Mouse (Mus musculus): Measurements from ENCODE around the gene Mapre3. TPM values are rescaled to one million over a fixed set of nuclear protein-coding genes. Genes with fewer than 3 reads are reported as not detected.
A peak's percentile ranks its signal among the peaks of the same experiment; 100 is the strongest.

Mapre3 gene
- polyA plus RNA-seq, 1 experiment from 2014 or later: 157 TPM

DNA sequence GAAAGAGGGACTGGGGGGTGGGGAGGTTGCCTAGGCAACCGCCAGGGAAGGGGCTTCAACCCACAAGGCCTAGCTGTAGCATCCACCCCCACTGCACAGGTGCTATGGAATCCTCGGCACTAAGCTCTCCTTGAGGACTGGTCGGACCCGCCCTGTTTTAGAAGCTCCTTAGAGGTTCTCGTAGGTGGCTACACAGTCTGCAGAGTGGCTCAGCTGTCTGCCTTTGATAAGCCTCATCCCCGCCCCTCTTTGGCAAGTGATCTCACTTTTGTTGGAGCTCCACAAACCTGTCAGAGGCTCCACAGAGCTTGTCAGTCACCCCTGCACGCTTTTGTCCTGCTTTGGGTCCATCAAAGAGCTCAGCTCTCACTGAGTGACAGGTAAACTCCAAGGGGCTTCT lies 17.0 kb upstream of the Mapre3 start:
- no peak overlapping the region for H3K4me3 ChIP-seq
- H3K27ac ChIP-seq (replicated peaks): no peak overlapping the region
- peaks cover 5% of the 10 kb centered on the region; the same call in 1 of the 2 replicates for H3K4me1 ChIP-seq (replicated peaks)
- H3K9me3 ChIP-seq: no peaks in the 10 kb centered on the region
- no peaks in the 10 kb centered on the region for H3K27me3 ChIP-seq
- H3K4me2 ChIP-seq: no peak overlapping the region
- H3K36me3 ChIP-seq: peaks cover 51% of the 10 kb centered on the region
- WGBS: 65% methylated on average over 7 of the region's 7 CpGs
- ATAC-seq (ENCODE audit: low FRiP score, low read depth): no peak; the same call in 1 of the 2 replicates
- H3K9ac ChIP-seq: peak overlapping the region; percentile 18; the same call in 1 of the 2 replicates

DNA sequence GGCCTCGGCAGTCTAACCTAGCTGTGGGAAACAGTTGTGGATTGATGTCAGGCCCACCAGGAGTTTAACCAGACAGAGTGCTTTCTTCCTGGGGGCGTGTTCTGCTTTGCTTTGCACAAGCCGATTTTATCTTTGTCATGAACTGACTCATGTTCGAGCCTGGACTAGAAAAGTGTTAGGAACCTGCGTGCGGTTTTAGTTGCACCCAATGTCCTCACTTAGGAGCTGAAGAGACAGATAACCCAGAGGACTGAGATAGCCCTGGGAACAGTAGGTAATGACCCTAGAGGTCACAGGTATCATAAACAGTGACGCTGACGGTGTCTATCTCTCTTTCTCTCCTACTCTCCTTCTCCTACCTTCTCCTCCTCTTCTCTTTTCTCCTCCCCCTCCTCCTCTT lies 16.5 kb upstream of the Mapre3 start:
- Histone ChIP-seq H3K27ac (replicated peaks) (no peak overlapping the region), H3K27me3 (no peaks in the 10 kb centered on the region), H3K4me3 (no peak overlapping the region), H3K4me1 (replicated peaks) (peaks cover 5% of the 10 kb centered on the region; the same call in 1 of the 2 replicates), H3K36me3 (peaks cover 48% of the 10 kb centered on the region), H3K4me2 (no peak overlapping the region), H3K9me3 (no peaks in the 10 kb centered on the region), H3K9ac (no peak overlapping the region)
- 82% methylated on average over 8 of the region's 8 CpGs for WGBS
- ATAC-seq (ENCODE audit: low FRiP score, low read depth): no peak

DNA sequence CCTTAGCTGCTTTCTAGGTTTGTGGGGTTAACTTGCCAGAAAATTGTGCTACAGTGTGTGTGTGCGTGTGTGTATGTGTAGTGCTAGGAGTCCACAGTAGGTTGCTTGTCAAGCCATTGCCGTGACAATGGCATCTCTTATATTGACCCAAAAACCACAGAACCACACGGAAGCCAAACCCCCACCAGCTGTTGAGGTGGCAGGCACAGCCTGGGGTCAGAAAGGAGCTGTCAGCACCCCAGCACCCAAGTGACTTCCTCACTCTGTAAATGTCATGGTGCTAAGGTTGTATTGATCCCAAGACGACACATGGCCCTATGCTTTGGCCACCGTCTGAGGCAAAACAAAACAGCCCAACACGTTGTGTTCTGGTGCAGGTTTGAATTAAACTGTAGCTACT lies 15.5 kb upstream of the Mapre3 start:
- WGBS: 80% methylated on average over 6 of the region's 6 CpGs
- Histone ChIP-seq H3K9me3 (no peaks in the 10 kb centered on the region), H3K4me1 (replicated peaks) (peaks cover 5% of the 10 kb centered on the region; the same call in 1 of the 2 replicates), H3K36me3 (peaks cover 38% of the 10 kb centered on the region), H3K27ac (replicated peaks) (no peak overlapping the region), H3K4me2 (no peak overlapping the region), H3K9ac (no peak overlapping the region), H3K4me3 (no peak overlapping the region), H3K27me3 (no peaks in the 10 kb centered on the region)
- no peak for ATAC-seq (ENCODE audit: low FRiP score, low read depth)

DNA sequence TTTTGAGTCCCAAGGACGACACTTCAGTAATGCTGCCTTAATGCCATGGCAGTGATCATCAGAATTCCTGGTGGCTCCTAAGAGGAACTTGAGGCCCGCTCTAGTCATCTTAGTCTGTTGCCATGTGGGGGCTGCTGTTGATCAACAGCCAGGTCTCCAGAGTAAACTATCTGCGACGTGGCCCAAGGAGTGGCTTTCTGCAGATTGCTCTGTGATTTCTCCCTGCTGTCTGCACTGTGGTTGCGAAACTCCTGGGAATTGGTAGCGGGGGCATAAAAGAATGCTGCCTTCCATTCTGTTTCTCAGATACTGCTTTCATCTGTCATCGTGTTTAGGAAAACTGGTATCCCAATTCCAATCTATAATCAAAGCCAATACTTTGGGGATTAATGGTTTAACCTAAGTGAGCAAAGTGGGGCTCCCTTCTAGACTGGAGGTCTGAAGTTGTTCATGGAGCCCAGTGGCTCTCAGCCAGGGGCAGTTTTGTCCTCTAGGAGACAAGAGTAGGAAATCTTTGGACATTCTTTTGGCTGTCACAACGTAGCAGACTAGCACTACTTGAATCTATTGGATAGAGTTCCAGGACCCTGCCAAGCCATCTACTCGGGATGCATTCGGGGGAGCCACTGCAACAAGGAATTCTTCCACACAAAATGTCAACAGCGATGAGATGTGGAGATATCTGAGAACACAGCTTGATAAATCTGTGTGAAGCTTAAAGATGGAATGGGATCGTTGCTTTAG lies 11.5 kb upstream of the Mapre3 start:
- Histone ChIP-seq H3K4me1 (replicated peaks) (no peaks in the 10 kb centered on the region), H3K27ac (replicated peaks) (no peak overlapping the region), H3K9ac (no peak overlapping the region), H3K4me2 (no peak overlapping the region), H3K9me3 (no peaks in the 10 kb centered on the region), H3K36me3 (peaks cover 13% of the 10 kb centered on the region; the same call in 1 of the 2 replicates), H3K27me3 (no peaks in the 10 kb centered on the region), H3K4me3 (no peak overlapping the region)
- no peak for ATAC-seq (ENCODE audit: low FRiP score, low read depth)
- 79% methylated on average over 12 of the region's 12 CpGs for WGBS

DNA sequence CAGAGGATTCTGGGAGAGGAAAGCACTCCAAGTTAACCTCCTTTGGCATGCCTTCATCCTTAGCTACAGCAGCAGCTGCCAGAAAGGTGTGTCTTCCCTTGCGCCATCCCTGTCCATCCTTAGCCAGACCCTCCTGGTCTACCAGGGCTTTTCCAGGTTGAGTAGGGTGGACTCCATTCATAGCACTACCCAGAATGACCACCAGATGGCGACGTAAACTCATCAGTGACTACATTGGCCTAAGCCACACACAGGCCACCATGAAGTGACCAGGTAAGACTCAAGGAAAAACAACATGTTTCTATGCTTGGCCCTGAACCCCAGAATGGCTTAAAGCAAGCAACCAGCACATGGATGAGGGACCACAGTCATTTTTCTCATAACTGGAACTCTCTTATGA lies 8.3 kb upstream of the Mapre3 start:
- Histone ChIP-seq H3K4me3 (no peak overlapping the region), H3K4me1 (replicated peaks) (no peaks in the 10 kb centered on the region), H3K27me3 (no peaks in the 10 kb centered on the region), H3K4me2 (no peak overlapping the region), H3K27ac (replicated peaks) (no peak overlapping the region), H3K36me3 (no peaks in the 10 kb centered on the region), H3K9me3 (no peaks in the 10 kb centered on the region), H3K9ac (no peak overlapping the region)
- ATAC-seq (ENCODE audit: low FRiP score, low read depth): peak; percentile 84
- 7% methylated on average over 3 of the region's 3 CpGs for WGBS

DNA sequence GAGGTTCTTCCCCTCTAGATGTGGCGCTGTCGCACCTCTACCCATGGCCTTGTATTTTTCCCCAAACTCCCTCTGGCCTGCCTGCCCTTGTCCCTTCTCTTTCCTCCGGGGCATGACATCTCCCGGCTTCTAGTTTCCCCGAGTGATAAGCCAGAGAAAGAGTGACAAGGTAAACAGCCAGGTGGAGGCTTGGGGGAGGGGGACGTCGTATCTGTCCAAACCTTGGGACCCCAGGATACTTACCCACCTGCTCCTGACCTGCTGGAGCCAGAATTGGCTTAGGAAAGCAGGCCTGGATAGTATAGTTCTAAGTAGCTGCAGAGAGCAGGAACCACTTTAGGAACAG lies 652 bp downstream of the Mapre3 start:
- H3K27ac ChIP-seq (replicated peaks): peak overlapping the region; percentile 94
- H3K4me2 ChIP-seq: peak overlapping the region; percentile 69
- H3K4me3 ChIP-seq: peak overlapping the region; percentile 79
- 0 out of 2 replicates have a peak, but pooled peaks have one; percentile 10 for ATAC-seq (ENCODE audit: low FRiP score, low read depth)
- H3K9ac ChIP-seq: peak overlapping the region; percentile 90
- no peaks in the 10 kb centered on the region for H3K27me3 ChIP-seq
- no peaks in the 10 kb centered on the region for H3K9me3 ChIP-seq
- H3K36me3 ChIP-seq: no peaks in the 10 kb centered on the region
- 3% methylated on average over 7 of the region's 7 CpGs for WGBS
- peaks cover 41% of the 10 kb centered on the region for H3K4me1 ChIP-seq (replicated peaks)

DNA sequence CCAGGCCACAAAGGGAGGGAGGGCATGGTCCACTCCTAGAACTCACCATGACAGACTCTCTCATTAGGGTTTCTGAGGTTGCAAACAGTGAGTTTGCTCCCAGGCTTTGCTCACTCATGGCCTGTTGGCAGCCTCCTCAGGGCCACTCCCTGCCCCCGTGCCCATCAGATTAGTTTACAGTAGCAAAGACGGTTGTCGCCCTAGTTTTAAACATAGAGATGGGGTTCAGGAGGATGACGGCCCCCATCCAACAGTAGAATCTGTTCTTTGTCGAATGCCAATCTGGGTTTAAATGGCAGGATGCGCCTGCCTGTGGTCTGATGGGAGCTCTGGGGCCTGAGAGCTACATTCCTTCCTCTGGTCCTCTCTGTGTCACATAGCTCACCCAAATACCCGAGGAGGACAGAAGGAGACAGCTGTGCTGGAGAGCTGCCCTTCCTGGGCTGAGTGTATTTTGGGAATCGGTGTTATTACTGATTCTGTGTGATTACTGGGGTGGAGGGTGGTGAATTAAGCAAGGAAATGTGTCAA lies 1.9 kb downstream of the Mapre3 start:
- WGBS: 69% methylated on average over 8 of the region's 8 CpGs
- H3K9ac ChIP-seq: peak overlapping the region; percentile 9
- H3K27me3 ChIP-seq: no peaks in the 10 kb centered on the region
- H3K27ac ChIP-seq (replicated peaks): no peak overlapping the region
- H3K9me3 ChIP-seq: no peaks in the 10 kb centered on the region
- no peak for ATAC-seq (ENCODE audit: low FRiP score, low read depth)
- H3K4me2 ChIP-seq: peak overlapping the region; percentile 69
- H3K4me3 ChIP-seq: peak overlapping the region; percentile 79
- H3K36me3 ChIP-seq: no peaks in the 10 kb centered on the region
- peaks cover 41% of the 10 kb centered on the region for H3K4me1 ChIP-seq (replicated peaks)

DNA sequence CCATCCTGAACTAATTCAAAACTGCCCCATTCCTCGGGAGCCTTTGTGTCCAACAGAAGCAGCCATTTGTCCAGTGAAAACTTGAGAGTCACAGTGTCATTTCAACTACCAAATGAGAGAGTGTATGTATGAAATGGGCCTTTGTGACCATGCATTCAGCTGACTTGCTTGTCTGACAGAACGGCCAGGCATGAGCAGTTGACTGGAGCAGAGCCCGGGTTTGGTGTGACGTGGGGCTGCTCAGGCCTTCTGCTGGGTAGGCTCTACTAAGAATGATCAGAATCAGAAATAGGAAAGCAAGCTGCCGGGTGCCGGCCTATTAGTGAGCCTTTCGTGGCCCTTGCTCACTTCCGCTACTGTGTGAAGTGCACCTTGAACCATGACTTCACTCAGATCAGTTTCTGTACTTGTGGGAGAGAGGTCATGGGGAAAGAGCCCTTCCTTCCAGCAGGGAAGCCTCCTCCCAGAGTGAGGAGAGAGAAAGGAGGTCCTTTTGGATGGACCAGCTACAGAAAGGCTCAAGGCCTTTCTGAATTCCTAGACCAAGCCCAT lies 4.4 kb downstream of the Mapre3 start:
- ATAC-seq (ENCODE audit: low FRiP score, low read depth): no peak
- no peak overlapping the region for H3K4me3 ChIP-seq
- no peaks in the 10 kb centered on the region for H3K36me3 ChIP-seq
- no peak overlapping the region for H3K4me2 ChIP-seq
- WGBS: 86% methylated on average over 8 of the region's 8 CpGs
- no peak overlapping the region for H3K9ac ChIP-seq
- no peak overlapping the region for H3K27ac ChIP-seq (replicated peaks)
- no peaks in the 10 kb centered on the region for H3K27me3 ChIP-seq
- H3K9me3 ChIP-seq: no peaks in the 10 kb centered on the region
- H3K4me1 ChIP-seq (replicated peaks): peaks cover 41% of the 10 kb centered on the region

DNA sequence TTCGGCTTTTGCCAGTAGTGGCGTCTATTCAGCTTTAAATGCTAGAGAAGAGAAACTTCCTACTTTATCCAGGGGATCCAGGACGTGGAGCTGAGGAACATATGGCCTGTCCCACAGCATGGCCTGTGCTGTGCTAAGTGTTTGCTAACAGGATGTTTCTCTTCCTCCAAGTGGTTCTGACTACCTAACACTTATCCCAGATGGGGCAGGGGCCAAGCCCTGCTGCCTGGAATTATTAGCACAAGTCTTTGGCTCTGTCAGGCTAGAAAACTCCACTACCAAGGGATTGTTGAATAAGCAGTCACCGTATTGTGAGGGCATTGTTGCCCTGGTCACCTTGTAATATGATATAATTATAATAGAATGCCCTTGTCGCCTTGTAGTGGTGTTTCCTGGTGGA lies 8.2 kb downstream of the Mapre3 start:
- no peak overlapping the region for H3K4me3 ChIP-seq
- no peaks in the 10 kb centered on the region for H3K9me3 ChIP-seq
- 88% methylated on average over 5 of the region's 5 CpGs for WGBS
- H3K9ac ChIP-seq: no peak overlapping the region
- no peak overlapping the region for H3K27ac ChIP-seq (replicated peaks)
- no peaks in the 10 kb centered on the region for H3K27me3 ChIP-seq
- H3K4me1 ChIP-seq (replicated peaks): peaks cover 28% of the 10 kb centered on the region
- no peak overlapping the region for H3K4me2 ChIP-seq
- no peak for ATAC-seq (ENCODE audit: low FRiP score, low read depth)
- no peaks in the 10 kb centered on the region for H3K36me3 ChIP-seq

DNA sequence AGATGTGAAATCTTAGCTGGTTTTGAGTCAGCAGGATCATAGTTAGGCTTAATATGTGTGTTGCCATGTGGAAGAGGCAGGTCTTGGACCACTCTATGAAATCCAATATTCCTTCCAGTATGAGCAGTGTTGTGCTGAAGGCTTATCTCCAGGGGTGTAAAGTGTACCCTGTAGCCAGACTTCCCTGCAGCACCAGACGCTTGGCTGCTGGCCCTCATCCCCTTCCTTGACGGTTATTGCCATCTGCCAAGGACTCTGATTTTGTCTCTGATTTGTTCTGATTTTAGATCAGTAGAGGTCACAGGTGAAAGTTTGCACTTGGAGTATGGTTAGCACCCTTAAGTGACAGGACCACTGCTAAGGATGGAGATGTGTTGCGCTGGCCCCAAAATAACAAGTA lies 8.7 kb downstream of the Mapre3 start:
- ATAC-seq (ENCODE audit: low FRiP score, low read depth): no peak
- Histone ChIP-seq H3K4me1 (replicated peaks) (peaks cover 28% of the 10 kb centered on the region), H3K36me3 (no peaks in the 10 kb centered on the region), H3K4me2 (no peak overlapping the region), H3K9ac (no peak overlapping the region), H3K27ac (replicated peaks) (no peak overlapping the region), H3K4me3 (no peak overlapping the region), H3K27me3 (no peaks in the 10 kb centered on the region), H3K9me3 (no peaks in the 10 kb centered on the region)
- 85% methylated on average over 3 of the region's 3 CpGs for WGBS

DNA sequence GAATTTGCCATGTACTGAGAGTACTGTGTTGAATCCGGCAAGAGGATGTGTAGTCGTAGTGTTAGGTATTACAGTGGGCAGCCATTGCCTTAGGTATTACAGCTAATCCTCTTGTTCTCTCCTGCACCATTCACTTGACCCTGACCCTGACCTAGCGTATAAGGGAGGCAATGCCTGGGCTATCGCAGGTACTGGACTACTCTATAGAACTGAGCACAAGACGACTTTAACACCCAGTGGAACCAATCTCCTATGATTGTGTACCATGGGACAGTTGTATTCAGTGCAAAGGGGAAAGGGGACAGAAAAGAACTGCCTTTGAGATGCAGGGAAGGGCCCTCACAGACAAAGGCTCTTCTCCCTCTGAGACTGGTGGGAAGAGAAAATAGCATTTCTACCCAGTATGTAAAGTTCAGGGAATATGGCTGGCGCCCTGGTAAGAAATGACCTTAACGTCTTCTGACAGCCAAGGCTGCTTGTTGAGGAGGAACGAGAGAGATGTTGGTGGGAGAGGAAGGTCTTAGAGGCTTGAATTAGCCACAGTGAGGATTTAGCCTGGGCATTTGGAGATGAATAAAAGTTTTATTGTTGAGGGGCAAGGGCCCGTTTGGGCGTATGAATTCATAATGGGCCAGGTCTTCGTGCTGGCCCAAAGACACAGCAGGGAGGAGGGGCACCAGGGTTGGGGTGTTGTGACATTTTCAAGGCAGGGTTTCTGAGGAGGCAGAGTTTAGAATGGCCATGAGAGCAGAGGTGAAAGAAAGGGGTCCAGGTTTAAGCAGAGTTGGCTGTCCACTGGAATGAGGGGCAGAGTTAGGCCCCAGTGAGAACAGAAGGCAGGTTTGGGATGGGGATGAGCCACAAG lies 9.9 kb downstream of the Mapre3 start:
- Histone ChIP-seq H3K9me3 (no peaks in the 10 kb centered on the region), H3K27me3 (no peaks in the 10 kb centered on the region), H3K4me1 (replicated peaks) (peaks cover 22% of the 10 kb centered on the region), H3K27ac (replicated peaks) (no peak overlapping the region), H3K36me3 (no peaks in the 10 kb centered on the region), H3K4me3 (no peak overlapping the region), H3K4me2 (no peak overlapping the region), H3K9ac (no peak overlapping the region)
- 61% methylated on average over 11 of the region's 11 CpGs for WGBS
- no peak for ATAC-seq (ENCODE audit: low FRiP score, low read depth)

DNA sequence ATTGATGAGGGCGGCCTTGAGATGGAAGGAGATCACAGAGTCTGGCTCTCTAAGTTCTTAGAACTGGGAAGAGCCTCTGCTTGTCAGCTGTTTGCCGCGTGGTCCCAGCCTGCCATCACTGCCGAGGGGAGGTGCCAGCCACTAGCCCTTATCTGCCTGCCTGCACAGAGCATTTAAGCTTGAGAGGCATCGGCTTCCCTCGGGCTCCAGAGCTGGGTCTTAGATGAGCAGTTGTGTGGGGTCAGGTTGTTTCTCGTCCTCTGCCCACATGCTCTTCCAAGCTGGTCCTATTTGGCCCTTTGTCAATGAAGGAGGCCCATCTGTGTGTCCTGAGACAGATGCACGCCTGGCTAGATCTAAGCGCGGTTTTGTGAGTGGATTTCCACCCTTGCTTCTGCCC lies 10.7 kb downstream of the Mapre3 start:
- no peaks in the 10 kb centered on the region for H3K27me3 ChIP-seq
- 0 out of 2 replicates have a peak, but pooled peaks have one; percentile 30 for ATAC-seq (ENCODE audit: low FRiP score, low read depth)
- no peaks in the 10 kb centered on the region for H3K9me3 ChIP-seq
- H3K9ac ChIP-seq: no peak overlapping the region
- no peaks in the 10 kb centered on the region for H3K36me3 ChIP-seq
- no peak overlapping the region for H3K4me3 ChIP-seq
- H3K27ac ChIP-seq (replicated peaks): no peak overlapping the region
- 62% methylated on average over 10 of the region's 10 CpGs for WGBS
- no peak overlapping the region for H3K4me2 ChIP-seq
- peaks cover 22% of the 10 kb centered on the region for H3K4me1 ChIP-seq (replicated peaks)
